Mouse (Mus musculus): ENCODE results near the gene Ufsp1.

DNA sequence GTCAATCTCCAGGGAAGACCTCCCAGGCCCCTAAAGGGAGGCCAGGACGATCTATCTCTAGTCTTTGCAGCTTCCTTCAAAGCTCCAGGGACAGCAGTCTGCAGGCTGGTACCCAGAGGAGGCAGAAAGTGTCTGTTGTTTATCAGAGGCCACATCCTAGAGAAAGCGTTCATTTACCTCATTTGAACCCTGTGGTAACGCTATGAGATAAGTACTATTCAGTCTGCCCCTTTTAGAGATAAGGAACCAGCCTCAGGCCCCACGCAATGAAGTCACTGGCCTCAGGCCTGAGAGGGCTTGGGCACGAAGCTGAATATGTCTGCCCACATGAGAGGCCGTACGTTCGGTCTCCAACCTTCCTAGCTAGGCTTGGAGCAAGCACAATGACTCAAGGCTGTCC lies 22.9 kb downstream of the Ufsp1 start:
- TF ChIP-seq CTCF (IDR thresholded peaks at IDR 0.05; ENCODE audit: low read depth, low read length) (no peak), POLR2A (IDR thresholded peaks at IDR 0.05; ENCODE audit: borderline replicate concordance, low read depth, low read length) (no peak)

Data from bone marrow macrophage, adult 2 months (primary cell).